Mouse (Mus musculus) C2C12 (cell line): Measurements from ENCODE around the gene Cox16.

Experiments
- CEBPB ChIP-seq: IDR thresholded peaks from one replicate; pipeline ENCODE4 v1.6.1; 2011; ENCODE audit warnings: low read depth, mild to moderate bottlenecking, control low read depth, moderate library complexity
- CTCF ChIP-seq: IDR thresholded peaks from one replicate; pipeline ENCODE4 v1.5.1; 2011; ENCODE audit not compliant: control insufficient read depth, insufficient read depth, insufficient read length
- MAX ChIP-seq: IDR thresholded peaks from one replicate; pipeline ENCODE4 v1.6.1; 2011; ENCODE audit warnings: mild to moderate bottlenecking, control low read depth
- USF1 ChIP-seq: IDR thresholded peaks from one replicate; pipeline ENCODE4 v1.6.1; 2011; ENCODE audit warnings: low read depth, mild to moderate bottlenecking, control low read depth, moderate library complexity

DNA sequence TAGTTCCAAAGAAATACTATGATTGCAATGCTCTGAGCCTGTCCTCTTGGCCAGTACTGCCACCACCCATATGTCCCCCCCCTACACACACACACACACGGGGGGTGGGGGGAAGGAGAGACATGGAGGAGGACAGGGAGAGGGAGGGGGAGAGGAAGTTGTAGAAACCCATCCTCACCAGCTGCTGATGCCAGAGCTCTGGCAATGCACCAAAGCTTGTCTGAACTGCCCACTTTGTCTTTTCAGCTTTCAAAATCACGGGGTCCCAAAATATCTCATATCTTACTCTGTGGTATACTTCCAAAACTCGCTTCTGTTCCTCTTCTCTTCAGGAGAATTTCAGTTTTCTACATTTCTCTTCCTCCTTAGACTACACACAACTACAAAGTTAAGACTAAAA lies 71.7 kb downstream of the Cox16 start:
- TF ChIP-seq CTCF (no peak), USF1 (no peak), MAX (no peak), CEBPB (no peak)
